In genomic region chr19:57609361-57610057, GRCm38 (mm10) we compare ENCODE assay signal across 8 mouse cellular contexts. TPM values are rescaled to one million over a fixed set of nuclear protein-coding genes. Genes with fewer than 3 reads are reported as not detected.
DNase-seq lines count a peak whose midpoint lies in the region; ATAC-seq lines count a peak whose summit lies in the region.

No protein-coding gene starts in this region.

- H3K9ac ChIP-seq in embryonic facial prominence, embryonic 13.5 days, result peak overlapping the region; percentile 94
- H3K9ac ChIP-seq in heart, embryonic 14.5 days (ENCODE audit: low read length), result peak overlapping the region; percentile 92
- H3K9ac ChIP-seq in kidney, embryonic 16.5 days (replicated peaks; ENCODE audit: low read length), result peak overlapping the region; percentile 96
- peak overlapping the region; percentile 70; the same call in 1 of the 2 replicates for H3K9ac ChIP-seq in stomach, embryonic 15.5 days

- ATAC-seq in embryonic facial prominence, embryonic 13.5 days (ENCODE audit: insufficient number of reproducible peaks, insufficient read depth, low FRiP score, low TSS enrichment, low read depth), result no peak
- no peak for ATAC-seq in heart, embryonic 14.5 days (ENCODE audit: insufficient number of reproducible peaks, insufficient read depth, low FRiP score, low read depth)
- ATAC-seq in kidney, embryonic 16.5 days (ENCODE audit: low FRiP score, low TSS enrichment), result no peak
- ATAC-seq in stomach, embryonic 15.5 days (ENCODE audit: insufficient read depth, low FRiP score, low read depth), result no peak

- peak overlapping the region; percentile 96 for H3K4me3 ChIP-seq in embryonic facial prominence, embryonic 13.5 days
- H3K4me3 ChIP-seq in heart, embryonic 14.5 days (ENCODE audit: control insufficient read depth in 1 of 2, insufficient read depth in 1 of 2, low read depth in 1 of 2, low read length in 2 of 2), result peak overlapping the region; percentile 93 to 94
- peak overlapping the region; percentile 95 for H3K4me3 ChIP-seq in kidney, embryonic 16.5 days (ENCODE audit: low read length)
- H3K4me3 ChIP-seq in stomach, embryonic 15.5 days (replicated peaks), result peak overlapping the region; percentile 70

- no peaks in the 10 kb centered on the region for H3K36me3 ChIP-seq in embryonic facial prominence, embryonic 13.5 days
- H3K36me3 ChIP-seq in heart, embryonic 14.5 days (ENCODE audit: control insufficient read depth, insufficient read depth, low read length), result no peaks in the 10 kb centered on the region
- no peaks in the 10 kb centered on the region for H3K36me3 ChIP-seq in kidney, embryonic 16.5 days (ENCODE audit: insufficient read depth, low read length)
- H3K36me3 ChIP-seq in stomach, embryonic 15.5 days, result no peaks in the 10 kb centered on the region

- H3K9me3 ChIP-seq in embryonic facial prominence, embryonic 13.5 days, result no peaks in the 10 kb centered on the region
- 0 out of 2 replicates have a peak, but pooled peaks cover 4% of the 10 kb centered on the region for H3K9me3 ChIP-seq in heart, embryonic 14.5 days (ENCODE audit: control insufficient read depth, low read length)
- H3K9me3 ChIP-seq in kidney, embryonic 16.5 days (ENCODE audit: low read length), result no peaks in the 10 kb centered on the region
- no peaks in the 10 kb centered on the region for H3K9me3 ChIP-seq in stomach, embryonic 15.5 days

- peak overlapping the region; percentile 96 for H3K4me2 ChIP-seq in embryonic facial prominence, embryonic 13.5 days
- H3K4me2 ChIP-seq in heart, embryonic 14.5 days (ENCODE audit: low read length), result peak overlapping the region; percentile 79
- H3K4me2 ChIP-seq in kidney, embryonic 16.5 days (replicated peaks; ENCODE audit: low read depth, low read length), result peak overlapping the region; percentile 98
- H3K4me2 ChIP-seq in stomach, embryonic 15.5 days, result peak overlapping the region; percentile 84

- 10% methylated on average over 12 of the region's 12 CpGs for WGBS in embryonic facial prominence, embryonic 13.5 days
- 15% methylated on average over 12 of the region's 12 CpGs for WGBS in heart, embryonic 14.5 days
- 16% methylated on average over 12 of the region's 12 CpGs for WGBS in kidney, embryonic 16.5 days
- 9% methylated on average over 12 of the region's 12 CpGs for WGBS in stomach, embryonic 15.5 days

- peak overlapping the region; percentile 97 for H3K27ac ChIP-seq in embryonic facial prominence, embryonic 13.5 days
- H3K27ac ChIP-seq in heart, embryonic 14.5 days (replicated peaks in 1 of 2; ENCODE audit: control insufficient read depth in 1 of 2, insufficient read depth in 1 of 2, low read depth in 2 of 2, low read length in 2 of 2), result peak overlapping the region; percentile 94 to 97
- H3K27ac ChIP-seq in kidney, embryonic 16.5 days (ENCODE audit: low read length), result peak overlapping the region; percentile 96
- peak overlapping the region; percentile 98 for H3K27ac ChIP-seq in stomach, embryonic 15.5 days

- H3K4me1 ChIP-seq in embryonic facial prominence, embryonic 13.5 days, result peaks cover 31% of the 10 kb centered on the region
- peaks cover 0 to 5% of the 10 kb centered on the region in 2 experiments; a peak in 2 of 4 replicates for H3K4me1 ChIP-seq in heart, embryonic 14.5 days (ENCODE audit: control insufficient read depth in 2 of 2, insufficient read depth in 2 of 2, low read length in 2 of 2)
- peaks cover 21% of the 10 kb centered on the region for H3K4me1 ChIP-seq in kidney, embryonic 16.5 days (ENCODE audit: insufficient read depth, low read length)
- peaks cover 7% of the 10 kb centered on the region; the same call in 1 of the 2 replicates for H3K4me1 ChIP-seq in stomach, embryonic 15.5 days

- peak; percentile 4 to 39 for DNase-seq in spleen, postnatal 36 days (ENCODE audit: low spot score in 2 of 2)
- DNase-seq in spleen, postnatal 10 days (ENCODE audit: low spot score in 2 of 2), result no peak
- peak; percentile 68 to 81 for DNase-seq in lung, postnatal 4 days
- DNase-seq in frontal cortex, postnatal 25 days (ENCODE audit: low spot score in 2 of 2), result no peak

- H3K27me3 ChIP-seq in embryonic facial prominence, embryonic 13.5 days, result no peaks in the 10 kb centered on the region
- H3K27me3 ChIP-seq in heart, embryonic 14.5 days (ENCODE audit: control insufficient read depth, insufficient read depth, low read length), result no peaks in the 10 kb centered on the region
- H3K27me3 ChIP-seq in kidney, embryonic 16.5 days (ENCODE audit: insufficient read depth, low read length), result no peaks in the 10 kb centered on the region
- no peaks in the 10 kb centered on the region for H3K27me3 ChIP-seq in stomach, embryonic 15.5 days (replicated peaks)

RNA-seq across cellular contexts. Expression of gene Atrnl1, which starts 1.3 kb away (rescaled TPM):
- polyA plus RNA-seq in embryonic facial prominence, embryonic 13.5 days (2015; fragmentation: Nextera tagmentation; extraction: Ambion mirVana), result 8.2 and 8.9 TPM in 2 replicates
- 4.2 and 5.0 TPM in 2 replicates for polyA plus RNA-seq in heart, embryonic 14.5 days (2014; fragmentation: Nextera tagmentation; extraction: Ambion mirVana)
- polyA plus RNA-seq in kidney, embryonic 16.5 days (2015; fragmentation: Nextera tagmentation; extraction: Ambion mirVana), result 8.9 and 9.6 TPM in 2 replicates
- polyA plus RNA-seq in stomach, embryonic 15.5 days (2015; fragmentation: Nextera tagmentation; extraction: Ambion mirVana), result 6.1 and 7.2 TPM in 2 replicates

Comparison
In these comparisons a context has a peak if more than half of its experiments do, and no peak if none do; other contexts are left out.
1. DNase-seq: peak in spleen, postnatal 36 days (2 of 2) and lung, postnatal 4 days (2 of 2); none in spleen, postnatal 10 days (0 of 2) and frontal cortex, postnatal 25 days (0 of 2).
2. Peak in every context shown above with its lines, with median percentiles within 50 percentile points of each other: H3K27ac ChIP-seq, H3K4me2 ChIP-seq, H3K4me3 ChIP-seq and H3K9ac ChIP-seq.